Mouse (Mus musculus) retina, embryonic 14.5 days (tissue): ENCODE results near the gene Mier3.
A peak's percentile ranks its signal among the peaks of the same experiment; 100 is the strongest.
"Not testable (repeated sequence)": the region's sequence is repeated elsewhere in the genome, so short reads cannot be mapped to it uniquely, and the experiment has no call there.

Source experiments
- DNase-seq: peaks from one replicate; pipeline ENCODE4 v3.0.0-alpha.2; 2015; ENCODE audit warnings: low spot score

The Mier3 gene

DNA sequence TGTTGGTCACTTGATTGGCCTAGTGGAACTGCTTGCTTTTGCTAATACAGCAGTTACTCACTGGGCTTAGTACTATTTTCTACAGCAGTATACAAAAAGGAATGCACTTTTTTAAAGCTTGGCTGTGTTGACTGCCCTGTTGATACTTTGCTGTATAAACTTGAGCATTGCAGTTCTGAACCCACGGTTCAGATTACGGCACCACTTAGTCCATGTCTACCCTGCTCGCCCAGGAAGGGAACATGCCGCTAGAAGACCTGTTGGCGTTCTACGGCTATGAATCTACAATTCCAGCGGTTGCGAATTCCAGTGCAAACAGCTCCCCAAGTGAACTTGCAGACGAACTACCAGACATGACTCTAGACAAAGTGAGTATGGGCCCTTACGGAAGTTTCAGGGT, 22.6 kb downstream of the Mier3 start:
- no peak for DNase-seq

DNA sequence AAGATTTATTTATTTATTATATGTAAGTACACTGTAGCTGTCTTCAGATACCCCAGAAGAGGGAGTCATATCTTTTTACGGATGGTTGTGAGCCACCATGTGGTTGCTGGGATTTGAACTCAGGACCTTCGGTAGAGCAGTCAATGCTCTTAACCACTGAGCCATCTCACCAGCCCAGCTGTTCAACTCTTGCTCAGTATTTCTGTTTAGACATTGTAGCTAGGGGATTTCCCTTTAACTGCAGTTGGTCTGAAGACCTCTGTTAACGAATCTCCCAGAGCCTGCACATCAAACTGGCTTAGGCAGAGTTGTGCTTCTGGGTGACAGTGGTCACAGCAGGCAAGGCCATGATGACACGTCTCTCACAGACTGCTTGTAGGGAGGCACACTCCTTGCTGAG, 23.2 kb downstream of the Mier3 start:
- not testable (repeated sequence) for DNase-seq

DNA sequence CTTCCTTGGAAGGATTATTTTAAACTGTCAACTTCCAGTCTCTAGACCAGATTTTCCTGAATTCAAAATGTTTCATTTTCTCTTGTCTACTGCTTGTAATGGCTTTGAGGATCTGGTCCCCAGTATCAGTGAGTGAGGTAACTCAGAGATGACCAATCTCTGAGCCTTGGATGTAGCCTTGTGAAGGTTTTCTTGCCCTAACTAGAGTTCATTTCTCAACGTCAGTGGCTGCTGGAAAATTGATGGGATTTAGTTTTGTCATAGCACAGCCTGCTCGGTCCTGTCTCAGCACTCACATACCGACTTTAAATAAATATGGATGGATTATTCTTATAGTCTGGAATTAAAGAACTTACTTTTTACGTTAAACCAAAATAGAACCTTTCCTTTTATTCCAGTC, 29.8 kb downstream of the Mier3 start:
- DNase-seq, result no peak

DNA sequence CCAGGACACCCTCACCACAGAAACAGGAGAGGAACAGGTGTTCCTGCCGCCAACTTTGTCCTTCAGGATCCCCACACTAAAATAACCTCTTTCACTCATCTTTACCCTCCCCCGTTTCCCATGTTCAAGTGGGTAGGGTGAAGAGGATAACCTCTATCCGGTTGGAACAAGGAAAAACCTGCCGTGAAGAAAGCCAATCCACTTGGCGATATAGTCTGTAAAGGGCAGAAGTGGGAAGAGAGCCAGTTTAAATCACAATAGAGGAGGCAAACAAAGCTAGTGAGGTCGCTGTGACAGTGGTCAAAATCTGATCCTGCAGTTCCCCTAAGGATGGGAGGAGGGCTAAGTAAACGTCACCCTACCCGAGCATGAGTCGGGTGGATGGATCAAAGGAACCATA, 38.9 kb downstream of the Mier3 start:
- no peak for DNase-seq

DNA sequence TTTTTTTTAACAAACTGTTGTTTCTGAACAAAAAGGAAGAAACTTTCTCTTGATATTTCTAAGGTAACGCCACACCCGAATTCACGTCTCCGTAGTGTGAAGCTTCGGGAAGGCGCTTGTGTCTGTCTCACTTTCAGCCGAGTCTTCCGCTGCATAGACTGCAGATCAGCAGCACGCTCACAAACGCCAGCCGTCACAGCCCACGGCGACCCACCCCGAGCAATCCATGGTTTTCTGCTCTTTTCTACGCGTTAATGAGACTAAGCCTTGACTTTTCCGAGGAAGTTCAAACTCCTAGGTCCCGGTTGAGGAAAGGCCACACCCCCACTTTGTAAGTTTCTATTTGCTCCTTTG, 44.0 kb downstream of the Mier3 start:
- DNase-seq, result no peak

DNA sequence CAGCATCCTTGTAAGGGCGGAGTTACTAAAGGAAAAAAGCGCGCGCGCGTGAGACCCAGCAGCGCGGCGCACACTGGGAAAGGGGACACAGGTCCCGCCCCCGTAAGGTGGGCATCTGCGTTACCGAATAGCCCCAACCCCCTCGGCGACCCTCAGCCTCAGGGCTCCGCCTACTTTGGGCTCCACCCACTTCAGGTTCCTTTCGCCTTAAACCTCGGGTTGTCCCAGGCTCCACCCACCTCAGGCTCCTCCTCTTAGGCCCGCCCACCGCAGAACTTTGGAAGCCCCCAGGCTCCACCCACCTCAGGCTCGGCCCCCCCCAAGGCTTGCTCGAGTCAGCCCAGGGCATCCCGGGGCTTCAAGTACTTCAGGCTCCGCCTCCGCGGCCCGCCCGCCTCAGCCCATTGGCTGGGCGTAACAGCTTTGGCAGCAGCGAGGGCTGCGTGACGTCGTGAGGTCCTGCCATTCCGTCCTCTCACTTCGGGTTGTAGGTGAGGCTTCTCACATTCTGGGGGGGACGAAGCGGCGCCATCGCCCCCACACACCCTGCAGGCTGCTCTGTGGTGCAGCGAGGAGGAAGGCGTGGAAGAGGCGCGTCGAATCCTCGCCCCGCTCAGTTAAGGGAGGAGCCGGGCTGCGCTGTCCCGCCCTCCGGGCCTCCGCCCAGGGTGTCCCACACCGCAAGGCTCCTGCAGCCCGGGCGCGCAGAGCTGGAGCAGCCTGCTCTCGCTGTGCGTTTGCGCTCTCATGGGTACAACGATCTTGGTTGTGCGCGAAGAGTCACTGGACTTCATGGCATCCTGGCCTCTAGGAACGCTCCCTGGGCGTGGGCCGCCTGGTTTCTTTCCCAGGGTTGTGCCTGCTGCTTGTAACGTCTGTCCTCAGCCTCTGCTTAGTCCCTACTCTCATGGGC, 44.6 kb downstream of the Mier3 start:
- peak; percentile 98 for DNase-seq

DNA sequence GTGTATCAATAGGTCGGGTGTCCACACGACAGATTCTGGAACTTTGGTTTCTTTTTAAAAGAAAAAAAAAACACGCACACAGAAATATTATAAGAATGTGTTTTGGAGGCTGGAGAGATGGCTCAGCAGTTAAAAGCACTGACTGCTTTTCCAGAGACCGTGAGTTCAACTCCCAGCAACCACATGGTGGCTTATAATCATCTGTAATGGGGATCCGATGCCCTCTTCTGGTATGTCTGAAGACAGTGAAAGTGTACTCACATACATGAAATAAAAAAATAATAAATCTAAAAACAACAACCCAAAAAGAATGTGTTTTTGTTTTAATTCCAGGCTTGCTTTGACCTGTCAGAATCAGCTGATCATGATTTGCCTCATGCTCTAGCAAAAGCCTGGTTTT, 46.1 kb downstream of the Mier3 start:
- no peak for DNase-seq

DNA sequence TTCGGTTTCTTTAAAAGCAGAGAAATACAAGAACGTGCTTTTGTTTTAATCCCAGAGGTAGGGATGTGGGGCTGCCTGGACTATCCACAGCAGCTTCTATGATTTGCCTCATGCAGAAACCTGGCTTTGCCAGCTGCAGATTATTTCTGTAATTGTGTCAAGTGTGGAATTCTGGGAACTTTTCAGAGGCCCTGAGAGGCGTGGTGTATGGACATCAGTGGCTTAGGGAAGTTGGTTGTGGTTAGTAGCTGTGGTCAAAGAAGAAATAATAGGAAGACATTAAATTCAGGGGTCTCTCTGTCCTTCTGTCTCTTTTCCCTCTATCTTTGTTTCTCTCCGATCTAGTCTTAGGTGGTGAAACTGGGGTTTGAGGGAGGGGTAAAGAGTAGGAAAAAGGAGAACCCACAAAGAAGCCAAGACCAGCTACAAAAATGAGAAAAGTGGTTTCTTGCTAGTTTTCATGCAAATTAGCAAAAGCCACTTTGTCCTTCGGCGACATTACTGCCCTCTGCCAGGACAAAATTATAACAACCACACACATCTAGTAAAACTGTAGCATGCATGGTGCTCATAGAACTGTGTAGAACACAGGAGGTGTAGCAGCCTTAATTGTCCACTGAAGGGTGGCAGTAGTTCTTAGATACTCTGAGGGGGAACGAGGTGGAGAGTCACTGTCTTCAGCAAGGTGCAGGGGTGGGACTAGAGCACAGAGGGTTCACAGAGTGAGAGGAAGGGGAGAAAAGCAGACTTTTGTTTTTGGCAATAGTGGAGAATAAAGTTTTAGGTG, 60.6 kb downstream of the Mier3 start:
- DNase-seq, result no peak

DNA sequence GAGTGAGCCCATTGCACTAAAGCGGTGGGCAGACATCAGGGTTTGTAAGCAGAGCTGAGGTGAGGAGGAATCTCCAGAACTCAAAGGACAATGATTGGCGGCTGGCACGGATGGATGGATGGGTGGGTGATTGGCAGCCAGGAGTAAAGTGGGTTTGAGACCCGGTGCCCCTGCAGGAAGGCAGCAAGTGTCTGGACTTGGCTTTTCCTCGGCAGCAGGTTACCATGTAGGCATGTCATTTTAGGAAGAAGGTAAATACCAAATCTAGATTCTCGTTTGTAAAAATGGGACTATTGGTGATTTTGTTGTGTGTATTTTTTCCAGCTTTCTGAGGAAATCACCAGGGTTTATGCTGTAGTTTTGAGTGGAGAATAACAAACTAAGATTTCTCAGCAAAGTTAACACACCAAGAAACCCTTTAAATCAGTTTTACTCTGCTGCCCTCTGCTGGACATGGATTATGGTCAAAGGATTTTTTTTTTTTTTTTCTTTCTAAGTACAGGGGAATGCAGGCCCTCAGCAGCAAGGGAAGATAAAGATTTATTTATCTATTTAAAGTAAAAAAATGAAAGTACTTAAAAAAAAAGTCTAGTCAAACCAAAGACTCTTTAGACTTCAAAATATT, 61.3 kb downstream of the Mier3 start:
- DNase-seq, result peak; percentile 90

DNA sequence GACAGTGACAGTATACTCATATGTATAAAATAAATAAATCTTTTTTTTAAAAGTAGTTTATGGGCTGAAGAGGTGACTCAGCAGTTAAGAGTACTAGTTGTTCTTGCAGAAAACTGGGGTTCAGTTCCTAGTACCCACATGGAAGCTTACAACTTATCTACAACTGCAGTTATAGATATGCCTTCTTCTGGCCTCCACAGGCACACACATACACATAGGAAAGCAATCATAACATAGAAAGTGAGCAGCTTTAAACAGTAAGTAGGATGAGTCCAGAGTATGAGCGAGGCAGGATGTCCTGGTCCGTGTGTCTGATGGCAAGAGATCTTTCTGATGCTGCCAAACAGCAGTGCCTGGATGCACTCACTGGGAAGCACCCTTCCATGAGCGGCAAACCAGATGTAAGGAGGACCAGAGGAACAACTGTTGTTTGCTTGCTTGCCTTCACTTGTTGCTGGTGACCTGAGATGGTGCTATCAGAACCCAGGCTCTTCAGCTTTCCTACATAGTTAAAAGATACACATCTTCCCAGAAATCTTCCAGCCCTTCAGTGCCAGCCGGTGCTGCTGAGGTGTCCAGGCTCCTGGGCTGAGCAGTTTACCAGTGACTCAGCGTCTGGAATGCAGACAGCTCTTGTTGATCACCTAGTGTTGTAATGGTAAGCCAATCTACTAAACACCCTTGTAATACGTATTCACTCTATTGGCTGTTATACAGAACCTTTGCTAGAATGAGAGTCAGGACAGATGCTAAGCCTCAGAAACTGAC, 63.6 kb downstream of the Mier3 start:
- DNase-seq, result no peak

DNA sequence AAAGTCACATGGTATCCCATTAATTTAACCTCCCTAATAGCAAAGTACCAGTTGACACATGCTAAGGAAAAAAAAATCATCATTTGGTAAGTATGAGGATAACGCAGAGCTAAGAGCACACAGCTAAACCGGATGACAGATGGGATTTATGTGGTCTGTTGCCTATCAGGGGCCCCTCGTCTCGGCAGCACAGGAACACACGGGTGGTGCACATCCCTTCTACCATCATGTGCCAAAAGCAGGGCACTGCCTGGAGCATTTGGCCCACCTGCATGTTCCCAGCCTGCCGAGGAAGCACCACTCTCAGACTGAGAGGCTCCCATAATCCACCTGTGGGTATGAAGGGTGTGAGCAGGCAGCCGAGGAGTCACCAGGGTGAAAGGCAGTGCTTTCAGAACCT, 64.4 kb downstream of the Mier3 start:
- no peak for DNase-seq

DNA sequence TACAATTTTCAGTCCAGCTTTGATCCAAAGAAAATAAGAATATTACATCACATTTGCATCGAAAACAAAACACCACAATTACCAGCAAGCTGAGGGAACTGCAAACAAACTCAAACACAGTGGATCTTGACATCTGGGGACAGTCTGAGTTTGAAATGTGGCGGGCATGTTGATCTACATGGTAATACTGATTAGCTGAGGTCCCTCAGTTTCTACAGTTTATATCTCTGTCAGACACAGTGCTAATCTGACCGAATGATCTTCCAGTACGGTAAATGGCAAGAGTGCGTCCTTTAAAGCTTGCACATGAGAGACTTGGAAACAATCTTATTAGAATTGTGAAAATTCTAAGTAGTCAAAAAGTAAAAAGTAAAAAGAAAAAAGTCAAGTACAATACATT, 66.1 kb downstream of the Mier3 start:
- no peak for DNase-seq

DNA sequence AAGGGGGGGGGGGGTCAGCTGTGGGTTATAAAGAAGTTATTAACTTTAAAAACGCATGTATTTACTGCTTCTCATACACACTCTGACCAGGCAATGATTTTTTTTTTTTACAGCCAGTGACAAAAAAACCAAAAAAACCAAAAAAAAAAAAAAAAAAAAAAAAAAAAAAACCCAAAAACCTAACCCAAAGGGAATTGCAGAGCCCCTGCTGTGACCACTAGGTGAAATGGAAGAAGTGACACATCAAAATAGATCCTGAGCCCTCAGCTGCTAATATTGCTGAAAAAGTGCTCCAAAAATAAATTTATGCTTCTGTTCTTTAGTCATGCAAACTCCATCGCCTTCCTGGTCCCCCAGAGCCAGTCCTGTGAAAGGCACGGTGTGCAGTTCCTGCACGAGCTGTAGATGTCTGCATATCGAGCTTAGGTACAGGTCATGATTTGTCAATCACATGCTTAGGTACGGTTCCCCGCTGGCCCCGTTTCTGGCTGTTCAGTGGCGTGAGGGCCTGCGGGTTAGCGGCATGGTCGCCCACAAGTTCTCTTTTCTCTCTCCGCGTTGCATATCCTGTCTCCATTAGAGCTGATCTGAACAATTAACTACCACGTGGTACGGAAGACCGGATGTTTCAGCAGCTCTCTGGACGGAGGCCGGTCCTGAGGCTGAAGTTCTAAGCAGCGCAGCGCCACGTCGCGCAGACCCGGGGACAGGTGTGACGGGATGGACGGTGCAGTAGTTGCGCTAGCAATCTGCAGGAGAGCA, 67.7 kb downstream of the Mier3 start:
- no peak for DNase-seq

DNA sequence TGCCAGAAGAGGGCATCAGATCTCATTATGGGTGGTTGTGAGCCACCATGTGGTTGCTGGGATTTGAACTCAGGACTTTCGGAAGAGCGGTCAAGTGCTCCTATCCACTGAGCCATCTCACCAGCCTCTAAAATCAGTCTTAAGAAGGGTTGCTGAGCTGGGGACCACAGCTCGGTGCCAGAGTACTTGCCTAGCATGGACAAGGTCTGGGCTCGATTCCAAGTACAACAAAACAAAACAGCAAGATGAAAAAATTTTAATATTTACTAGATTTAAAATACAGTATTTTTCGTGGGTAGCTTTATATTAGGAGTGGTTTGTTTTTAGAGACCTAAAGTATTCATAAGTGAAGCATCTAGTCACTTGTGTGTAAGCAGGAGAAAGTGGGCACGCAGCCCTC, 72.5 kb downstream of the Mier3 start:
- DNase-seq, result no peak

DNA sequence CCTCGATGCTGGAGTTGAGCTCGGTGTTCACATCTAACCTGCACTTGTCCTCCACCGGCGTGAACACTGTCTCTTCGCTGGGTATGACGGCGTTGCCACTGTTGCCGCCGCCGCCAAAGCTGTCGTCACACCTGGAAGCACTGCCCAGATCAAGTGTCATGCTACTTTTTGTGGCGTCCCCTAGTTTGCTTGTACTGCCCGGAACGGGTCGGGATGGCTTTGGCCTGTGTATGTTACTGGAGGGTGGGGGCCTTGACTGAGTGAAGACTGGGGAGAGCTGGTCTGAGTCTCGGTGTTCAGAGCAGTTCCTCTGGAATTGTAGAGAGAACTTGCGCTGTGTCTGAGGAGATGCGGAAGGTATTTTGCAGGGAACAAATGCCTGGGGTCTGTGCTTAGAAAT, 74.6 kb downstream of the Mier3 start:
- DNase-seq, result no peak

DNA sequence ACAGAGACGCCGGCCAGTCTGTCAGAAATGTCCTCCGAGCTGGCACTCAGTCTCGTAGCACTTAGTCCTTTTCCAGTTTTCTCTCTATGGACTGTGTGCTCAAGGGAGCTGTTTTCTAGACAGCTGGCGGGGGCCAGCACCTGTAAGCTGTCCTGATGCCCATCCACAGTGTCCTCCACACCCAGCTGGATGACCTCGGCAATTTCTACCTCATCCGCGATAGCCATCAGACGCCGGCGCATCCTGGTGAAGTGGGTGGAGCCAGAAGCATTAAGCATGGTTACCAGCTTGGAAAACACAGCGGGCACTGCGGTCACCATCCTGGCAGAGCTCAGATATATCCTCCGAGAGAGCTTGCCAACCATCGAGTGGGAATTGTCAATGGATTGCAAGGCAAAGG, 75.2 kb downstream of the Mier3 start:
- DNase-seq, result no peak

DNA sequence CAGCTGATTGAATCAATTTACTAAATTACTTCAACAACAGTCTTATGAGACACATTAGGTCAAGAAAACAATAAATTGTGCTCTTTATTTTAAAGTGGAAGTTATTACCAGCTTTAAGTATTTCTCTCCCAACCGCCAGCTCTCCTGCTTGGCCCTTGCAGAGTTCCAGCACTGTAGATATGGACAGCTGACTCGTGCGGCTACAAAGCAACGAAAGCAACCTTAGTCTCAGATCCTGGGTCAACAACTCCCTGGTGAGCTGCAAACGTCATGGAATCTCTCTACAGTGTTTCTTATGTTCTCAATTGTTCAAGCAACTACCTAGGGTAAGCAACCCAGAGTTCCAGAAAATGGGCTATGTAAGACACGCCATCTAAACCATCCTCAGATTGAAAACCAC, 76.2 kb downstream of the Mier3 start:
- DNase-seq, result no peak

DNA sequence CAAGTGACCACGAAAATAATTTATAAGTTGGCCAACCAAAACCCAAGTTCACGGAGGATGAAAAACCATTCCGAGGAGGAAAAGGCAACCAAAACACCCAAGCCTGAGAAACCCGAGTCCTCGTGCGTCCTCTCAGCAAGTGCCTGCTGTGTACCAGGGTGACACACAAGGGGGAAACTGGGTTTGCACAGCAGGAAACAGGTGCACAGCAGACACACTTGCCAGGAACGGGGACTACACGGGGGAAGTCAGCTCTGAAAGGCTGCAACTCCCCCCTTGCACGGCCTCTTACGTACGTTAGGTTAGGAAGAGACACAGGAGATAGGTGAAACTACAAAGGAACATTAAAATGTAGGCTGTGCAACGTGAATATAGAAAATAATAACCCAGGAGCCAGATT, 81.7 kb downstream of the Mier3 start:
- DNase-seq, result no peak
